Mouse (Mus musculus) liver, embryonic 14.5 days (tissue): Measurements from ENCODE around the gene Acvrl1.

Experiments used
- CTCF ChIP-seq: IDR thresholded peaks from 2 replicates; pipeline ENCODE4 v1.5.1; 2016; ENCODE audit warnings: antibody characterized with exemption, low read depth, control low read depth
- EP300 ChIP-seq: IDR thresholded peaks from 2 replicates; pipeline ENCODE4 v1.6.1; 2016; ENCODE audit warnings: antibody characterized with exemption, low read depth

GRCm38 (mm10) chr15:101174294-101175130 is 46.2 kb downstream of the Acvrl1 start:
- TF ChIP-seq CTCF (no peak), EP300 (no peak)
